Mouse (Mus musculus): ENCODE data around the gene 4931414P19Rik.

- no peak for TF ChIP-seq POLR2A (IDR thresholded peaks at IDR 0.05; ENCODE audit: borderline replicate concordance, extremely low read depth, insufficient read depth, insufficient read length, poor library complexity, severe bottlenecking)
- TF ChIP-seq CTCF (IDR thresholded peaks at IDR 0.05; ENCODE audit: borderline replicate concordance, extremely low read depth, insufficient read depth, insufficient read length) = no peak
Observed at GRCm38 (mm10) chr14:54646455-54646854, 40.7 kb upstream of the 4931414P19Rik start.

All from brain, embryonic 14.5 days (tissue).